Mouse (Mus musculus): ENCODE results near the gene Ankrd33b. TPM values are rescaled to one million over a fixed set of nuclear protein-coding genes. Genes with fewer than 3 reads are reported as not detected.

The Ankrd33b gene
- polyA plus RNA-seq, 1 experiment from 2014 or later = 3.0 TPM

DNA sequence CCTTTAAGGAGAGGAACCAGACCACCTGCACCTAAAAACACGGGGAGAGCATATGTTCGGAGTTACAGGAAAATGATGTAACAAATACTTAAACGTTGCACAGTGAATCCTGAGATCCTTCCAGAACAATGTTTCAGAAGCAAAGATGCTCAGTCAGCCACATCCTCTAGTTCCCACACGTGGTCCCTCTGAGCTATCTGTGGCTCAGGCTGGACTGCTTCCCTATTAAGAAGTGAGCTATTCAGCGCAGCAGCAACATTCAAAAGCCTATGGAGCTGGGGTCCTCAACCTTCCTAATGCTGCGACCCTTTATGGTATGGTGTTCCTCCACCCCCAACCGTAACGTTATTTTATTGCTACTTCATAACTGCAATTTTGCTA is 3.6 kb downstream of the Ankrd33b start:
- WGBS = 76% methylated on average over 8 of the region's 8 CpGs
- Histone ChIP-seq H3K4me1 (ENCODE audit: insufficient read depth) (no peaks in the 10 kb centered on the region), H3K4me3 (ENCODE audit: low read depth, low read length) (no peak overlapping the region), H3K27me3 (ENCODE audit: insufficient read depth, low read length) (peaks cover 39% of the 10 kb centered on the region), H3K9me3 (ENCODE audit: low read depth, low read length) (no peaks in the 10 kb centered on the region), H3K4me2 (no peak overlapping the region), H3K27ac (ENCODE audit: low read depth) (no peak overlapping the region), H3K36me3 (ENCODE audit: insufficient read depth) (no peaks in the 10 kb centered on the region), H3K9ac (no peak overlapping the region)
- DNase-seq = no peak
- ATAC-seq (ENCODE audit: insufficient read depth) = no peak
- no peak for TF ChIP-seq CTCF (IDR thresholded peaks at IDR 0.05; ENCODE audit: low read depth)

DNA sequence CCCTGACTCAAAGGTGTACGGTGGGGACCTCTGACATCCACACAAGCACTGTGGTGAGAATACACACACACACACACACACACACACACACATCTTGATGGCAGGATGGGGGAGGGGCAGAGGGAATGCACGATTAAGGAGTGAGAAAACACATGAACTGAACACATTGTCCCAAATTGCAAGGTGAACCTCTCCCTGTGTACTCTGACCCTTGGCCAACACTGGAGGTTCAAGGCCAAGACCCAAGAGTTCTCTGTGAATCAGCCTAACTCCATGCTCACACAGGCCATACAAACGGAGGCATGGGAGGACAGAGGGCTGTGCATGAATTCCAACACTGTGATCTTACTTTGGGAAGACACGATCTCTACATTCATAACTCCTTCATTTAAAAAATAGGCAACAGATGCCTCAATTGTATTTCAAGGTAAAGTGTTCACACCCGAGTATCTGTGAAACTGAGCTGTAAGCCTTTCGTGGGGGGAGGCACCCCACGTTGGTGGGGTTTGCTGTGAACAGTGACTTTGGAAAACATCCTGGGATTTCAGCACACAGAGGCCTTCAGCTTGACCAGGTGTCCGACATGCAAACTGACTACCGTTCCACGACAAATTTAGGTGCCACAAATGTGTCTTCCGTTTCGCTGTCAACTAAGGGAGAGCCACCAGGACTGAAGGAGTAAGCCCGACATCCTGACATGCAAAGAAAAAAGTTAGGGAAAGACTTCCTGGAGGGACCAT is 4.1 kb downstream of the Ankrd33b start:
- H3K4me1 ChIP-seq (ENCODE audit: insufficient read depth) = no peaks in the 10 kb centered on the region
- WGBS = 80% methylated on average over 13 of the region's 13 CpGs
- no peak for ATAC-seq (ENCODE audit: insufficient read depth)
- H3K36me3 ChIP-seq (ENCODE audit: insufficient read depth) = no peaks in the 10 kb centered on the region
- TF ChIP-seq CTCF (IDR thresholded peaks at IDR 0.05; ENCODE audit: low read depth) = no peak
- H3K9me3 ChIP-seq (ENCODE audit: low read depth, low read length) = no peaks in the 10 kb centered on the region
- H3K4me3 ChIP-seq (ENCODE audit: low read depth, low read length) = no peak overlapping the region
- H3K27ac ChIP-seq (ENCODE audit: low read depth) = no peak overlapping the region
- H3K9ac ChIP-seq = no peak overlapping the region
- H3K27me3 ChIP-seq (ENCODE audit: insufficient read depth, low read length) = peaks cover 33% of the 10 kb centered on the region
- no peak for DNase-seq
- H3K4me2 ChIP-seq = no peak overlapping the region

DNA sequence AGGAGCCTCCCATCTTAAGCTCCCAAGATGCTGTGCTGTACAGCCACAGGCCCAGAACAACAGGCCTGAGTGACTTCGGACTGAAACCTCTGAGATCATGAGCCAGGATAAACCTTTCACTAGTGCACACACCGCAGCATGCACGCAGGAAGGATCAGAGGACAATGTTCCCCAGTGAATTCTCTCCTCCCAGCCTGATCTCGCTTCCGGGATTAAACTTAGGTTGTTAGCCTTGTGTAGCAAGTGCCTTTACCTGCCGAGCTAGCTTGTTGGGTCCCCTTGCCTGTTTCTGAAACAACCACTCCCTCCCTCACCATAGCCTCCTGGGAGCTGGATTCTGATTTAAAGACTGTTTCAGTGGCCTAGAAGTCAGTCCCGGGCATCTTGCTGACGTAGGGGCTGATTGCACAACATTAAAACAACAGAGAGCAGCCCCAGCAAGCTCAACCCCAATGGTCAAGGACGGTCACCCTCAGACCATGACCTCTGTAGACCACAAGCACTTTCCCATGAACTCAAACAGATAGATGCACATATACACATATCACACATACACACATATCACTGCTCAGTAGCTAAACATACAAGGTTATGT is 6.2 kb downstream of the Ankrd33b start:
- H3K4me3 ChIP-seq (ENCODE audit: low read depth, low read length) = no peak overlapping the region
- WGBS = 79% methylated on average over 9 of the region's 9 CpGs
- H3K27me3 ChIP-seq (ENCODE audit: insufficient read depth, low read length) = peaks cover 17% of the 10 kb centered on the region; the same call in 1 of the 2 replicates
- no peak overlapping the region for H3K27ac ChIP-seq (ENCODE audit: low read depth)
- ATAC-seq (ENCODE audit: insufficient read depth) = no peak
- no peaks in the 10 kb centered on the region for H3K36me3 ChIP-seq (ENCODE audit: insufficient read depth)
- H3K9ac ChIP-seq = no peak overlapping the region
- TF ChIP-seq CTCF (IDR thresholded peaks at IDR 0.05; ENCODE audit: low read depth) = no peak
- no peaks in the 10 kb centered on the region for H3K4me1 ChIP-seq (ENCODE audit: insufficient read depth)
- DNase-seq = no peak
- H3K4me2 ChIP-seq = no peak overlapping the region
- H3K9me3 ChIP-seq (ENCODE audit: low read depth, low read length) = no peaks in the 10 kb centered on the region

DNA sequence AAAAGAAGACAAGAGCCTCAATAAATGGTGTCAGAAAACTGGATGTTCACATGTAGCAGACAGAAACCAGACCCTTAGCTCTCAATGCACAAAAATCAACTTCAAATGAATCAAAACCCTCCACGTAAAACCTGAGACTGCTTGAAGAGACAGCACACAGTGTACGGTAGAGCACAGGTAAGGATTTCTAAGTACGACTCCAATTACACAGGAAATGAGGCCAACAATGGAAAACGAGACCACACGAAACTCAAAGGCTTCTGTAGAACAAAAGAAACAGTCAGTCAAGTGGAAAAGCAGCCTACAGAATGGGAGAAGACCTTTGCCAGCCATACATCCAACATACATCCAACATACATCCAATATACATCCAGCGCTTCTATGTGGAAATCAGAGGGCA is 6.9 kb downstream of the Ankrd33b start:
- H3K4me3 ChIP-seq (ENCODE audit: low read depth, low read length) = no peak overlapping the region
- no peak overlapping the region for H3K27ac ChIP-seq (ENCODE audit: low read depth)
- ATAC-seq (ENCODE audit: insufficient read depth) = no peak
- H3K27me3 ChIP-seq (ENCODE audit: insufficient read depth, low read length) = peaks cover 9% of the 10 kb centered on the region; the same call in 1 of the 2 replicates
- H3K4me2 ChIP-seq = no peak overlapping the region
- no peak overlapping the region for H3K9ac ChIP-seq
- H3K4me1 ChIP-seq (ENCODE audit: insufficient read depth) = no peaks in the 10 kb centered on the region
- no peaks in the 10 kb centered on the region for H3K36me3 ChIP-seq (ENCODE audit: insufficient read depth)
- TF ChIP-seq CTCF (IDR thresholded peaks at IDR 0.05; ENCODE audit: low read depth) = no peak
- H3K9me3 ChIP-seq (ENCODE audit: low read depth, low read length) = no peaks in the 10 kb centered on the region
- DNase-seq = no peak
- 72% methylated on average over 6 of the region's 6 CpGs for WGBS

DNA sequence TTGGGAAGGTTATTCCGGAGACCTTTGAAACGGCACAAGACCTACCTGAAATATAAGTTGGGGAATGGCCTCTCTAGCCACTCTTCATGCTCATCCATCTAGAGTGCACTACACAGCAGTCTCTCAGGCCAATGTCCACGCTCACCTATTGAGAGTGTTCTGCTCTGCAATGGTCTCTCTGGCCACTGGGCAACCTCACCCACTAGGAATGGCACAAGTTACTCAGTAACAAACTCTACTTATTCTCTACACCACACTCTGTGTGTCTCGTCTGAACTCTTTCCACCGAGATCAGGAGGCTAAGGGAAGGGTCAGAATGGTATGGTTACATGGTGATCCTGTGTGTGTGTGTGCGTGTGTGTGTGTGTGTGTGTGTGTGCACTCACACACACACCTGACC is 7.7 kb downstream of the Ankrd33b start:
- no peak overlapping the region for H3K4me3 ChIP-seq (ENCODE audit: low read depth, low read length)
- WGBS = 84% methylated on average over 6 of the region's 6 CpGs
- H3K9me3 ChIP-seq (ENCODE audit: low read depth, low read length) = no peaks in the 10 kb centered on the region
- no peak overlapping the region for H3K9ac ChIP-seq
- ATAC-seq (ENCODE audit: insufficient read depth) (no peak), DNase-seq (no peak)
- H3K4me2 ChIP-seq = no peak overlapping the region
- H3K27ac ChIP-seq (ENCODE audit: low read depth) = no peak overlapping the region
- 0 out of 2 replicates have a peak, but pooled peaks cover 1% of the 10 kb centered on the region for H3K27me3 ChIP-seq (ENCODE audit: insufficient read depth, low read length)
- no peaks in the 10 kb centered on the region for H3K4me1 ChIP-seq (ENCODE audit: insufficient read depth)
- TF ChIP-seq CTCF (IDR thresholded peaks at IDR 0.05; ENCODE audit: low read depth) = no peak
- H3K36me3 ChIP-seq (ENCODE audit: insufficient read depth) = no peaks in the 10 kb centered on the region

DNA sequence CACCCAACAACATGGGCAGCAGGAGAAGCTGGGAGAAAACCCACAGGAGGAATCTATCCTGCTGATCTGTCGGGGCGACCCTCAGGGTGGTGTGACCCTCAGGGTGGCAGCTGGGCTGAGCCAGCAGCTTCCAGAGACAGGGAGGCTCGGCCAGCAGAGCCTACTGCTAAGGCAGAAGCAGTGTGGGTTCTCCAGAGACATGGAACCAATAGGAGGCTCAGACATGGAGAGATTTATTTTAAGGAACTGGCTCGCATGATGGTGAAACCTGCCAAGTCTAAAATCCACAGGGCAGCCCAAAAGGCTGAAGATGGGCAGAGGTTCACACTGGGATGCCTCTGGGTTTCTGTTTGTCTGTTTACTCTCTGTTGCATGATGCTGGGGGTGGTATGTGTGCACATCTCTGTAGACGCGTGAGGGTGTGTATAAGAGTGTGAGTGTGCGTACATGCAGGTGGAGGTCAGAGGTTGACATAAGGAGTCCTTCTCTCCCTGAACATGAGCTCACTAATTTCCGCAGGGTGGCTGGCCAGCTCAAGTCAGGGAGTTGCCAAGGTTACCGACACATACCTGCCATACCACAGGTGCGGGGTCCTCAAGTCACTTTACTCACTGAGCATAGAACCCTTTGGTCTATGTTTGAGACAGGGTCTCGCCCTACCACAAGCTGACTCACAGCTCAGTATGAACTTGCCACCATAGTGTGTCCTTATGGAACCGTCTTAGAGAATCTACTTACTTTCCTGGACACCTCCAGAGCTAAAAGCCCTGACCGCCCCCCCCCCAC is 14.8 kb downstream of the Ankrd33b start:
- no peaks in the 10 kb centered on the region for H3K4me1 ChIP-seq (ENCODE audit: insufficient read depth)
- H3K4me3 ChIP-seq (ENCODE audit: low read depth, low read length) = no peak overlapping the region
- no peaks in the 10 kb centered on the region for H3K36me3 ChIP-seq (ENCODE audit: insufficient read depth)
- no peak overlapping the region for H3K4me2 ChIP-seq
- H3K9ac ChIP-seq = no peak overlapping the region
- ATAC-seq (ENCODE audit: insufficient read depth) = peak; percentile 77; the same call in 1 of the 2 replicates
- TF ChIP-seq CTCF (IDR thresholded peaks at IDR 0.05; ENCODE audit: low read depth) = no peak
- DNase-seq = peak; percentile 44
- H3K9me3 ChIP-seq (ENCODE audit: low read depth, low read length) = no peaks in the 10 kb centered on the region
- H3K27ac ChIP-seq (ENCODE audit: low read depth) = peak overlapping the region; percentile 3; the same call in 1 of the 2 replicates
- WGBS = 59% methylated on average over 13 of the region's 13 CpGs
- no peaks in the 10 kb centered on the region for H3K27me3 ChIP-seq (ENCODE audit: insufficient read depth, low read length)

DNA sequence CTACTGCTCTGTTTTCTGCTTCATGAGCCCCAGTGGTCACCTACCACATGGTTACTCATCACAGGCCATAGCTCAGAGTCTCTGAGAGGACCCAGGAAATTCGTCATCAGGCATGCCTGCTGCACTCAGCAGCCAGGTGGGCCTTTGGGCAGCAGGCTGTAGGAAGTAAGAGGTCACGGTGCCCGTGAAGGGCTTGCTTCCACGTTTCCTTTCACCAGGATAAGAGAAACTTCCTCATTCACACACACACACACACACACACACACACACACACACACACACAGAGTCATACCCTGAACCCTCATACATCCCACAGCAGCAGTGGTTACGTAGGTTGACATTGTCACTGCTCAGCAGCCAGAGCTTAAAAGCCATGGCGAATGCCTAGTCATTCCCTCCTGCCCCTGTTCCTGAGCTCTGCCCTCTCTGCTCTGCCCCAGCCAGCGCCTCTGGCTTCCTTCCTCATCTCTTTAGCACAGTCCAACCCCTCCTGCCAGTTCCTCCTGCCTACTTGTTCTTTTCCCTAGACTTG is 17.6 kb downstream of the Ankrd33b start:
- no peak overlapping the region for H3K27ac ChIP-seq (ENCODE audit: low read depth)
- no peak overlapping the region for H3K4me2 ChIP-seq
- H3K4me3 ChIP-seq (ENCODE audit: low read depth, low read length) = no peak overlapping the region
- no peaks in the 10 kb centered on the region for H3K4me1 ChIP-seq (ENCODE audit: insufficient read depth)
- no peaks in the 10 kb centered on the region for H3K36me3 ChIP-seq (ENCODE audit: insufficient read depth)
- H3K9ac ChIP-seq = no peak overlapping the region
- DNase-seq (no peak), ATAC-seq (ENCODE audit: insufficient read depth) (no peak)
- H3K27me3 ChIP-seq (ENCODE audit: insufficient read depth, low read length) = no peaks in the 10 kb centered on the region
- 67% methylated on average over 7 of the region's 7 CpGs for WGBS
- H3K9me3 ChIP-seq (ENCODE audit: low read depth, low read length) = no peaks in the 10 kb centered on the region
- no peak for TF ChIP-seq CTCF (IDR thresholded peaks at IDR 0.05; ENCODE audit: low read depth)

Measured in lung, embryonic 14.5 days (tissue).